Mouse (Mus musculus) gastrocnemius, postnatal 25 days (tissue): Measurements from ENCODE around the gene Azin2. TPM values are rescaled to one million over a fixed set of nuclear protein-coding genes. Genes with fewer than 3 reads are reported as not detected.

Experiments used
- DNase-seq: peaks from one replicate; pipeline ENCODE4 v3.0.0; 2022
- total RNA-seq, 2 experiments: library from RNA; stranded (reverse); gene quantifications; 1 replicate in 1 of 2; 2 replicates in 1 of 2; pipeline ENCODE4 v1.2.3; 2021

The Azin2 gene
- total RNA-seq, 2 experiments from 2014 or later, result 1.8 to 3.1 TPM

GRCm38 (mm10) chr4:128896667-128897066 lies 65.6 kb downstream of the Azin2 start:
- no peak for DNase-seq

GRCm38 (mm10) chr4:128895841-128896240 lies 66.4 kb downstream of the Azin2 start:
- DNase-seq, result no peak

GRCm38 (mm10) chr4:128894112-128894511 lies 68.1 kb downstream of the Azin2 start:
- no peak for DNase-seq

GRCm38 (mm10) chr4:128892188-128892587 lies 70.1 kb downstream of the Azin2 start:
- DNase-seq, result no peak

GRCm38 (mm10) chr4:128891746-128892145 lies 70.5 kb downstream of the Azin2 start:
- DNase-seq, result no peak

GRCm38 (mm10) chr4:128891157-128891556 lies 71.1 kb downstream of the Azin2 start:
- DNase-seq, result peak; percentile 49

GRCm38 (mm10) chr4:128889752-128890630 lies 72.3 kb downstream of the Azin2 start:
- DNase-seq, result no peak

GRCm38 (mm10) chr4:128888436-128888990 lies 73.7 kb downstream of the Azin2 start:
- no peak for DNase-seq

- no peak for DNase-seq
Measured at GRCm38 (mm10) chr4:128887641-128888091, 74.6 kb downstream of the Azin2 start.

GRCm38 (mm10) chr4:128887026-128887425 lies 75.2 kb downstream of the Azin2 start:
- DNase-seq, result no peak

GRCm38 (mm10) chr4:128886571-128886970 lies 75.7 kb downstream of the Azin2 start:
- DNase-seq, result no peak

- no peak for DNase-seq
Measured at GRCm38 (mm10) chr4:128885540-128885939, 76.7 kb downstream of the Azin2 start.

- no peak for DNase-seq
Measured at GRCm38 (mm10) chr4:128884711-128885095, 77.5 kb downstream of the Azin2 start.

- DNase-seq, result peak; percentile 39
Measured at GRCm38 (mm10) chr4:128883801-128884710, 78.2 kb downstream of the Azin2 start.

- peak; percentile 86 for DNase-seq
Measured at GRCm38 (mm10) chr4:128883379-128883781, 78.9 kb downstream of the Azin2 start, which contains the start of gene Trim62. Gene Trim62 (plus strand): TSS chr4:128883580.

Other genes starting within 250 kb of the Azin2 start
- gene A3galt2, start 207.1 kb downstream of the Azin2 start, total RNA-seq, result under 1 TPM in 1 of 2 experiments, not detected in 1; 0.13 TPM
- gene Zfp362, start 156.4 kb downstream of the Azin2 start, total RNA-seq, result 10 to 100 TPM in 1 of 2 experiments, 1 to 10 TPM in 1; 9.9 to 10.5 TPM
- gene Trim62, start 78.9 kb downstream of the Azin2 start, total RNA-seq, result under 1 TPM; 0.59 to 0.88 TPM
- 10 to 100 TPM; 27.4 to 36.0 TPM for gene Ak2, start 29.5 kb upstream of the Azin2 start, total RNA-seq
- 10 to 100 TPM; 17.8 to 20.2 TPM for gene Rnf19b, start 95.8 kb upstream of the Azin2 start, total RNA-seq
- not detected for gene Tmem54, start 143.1 kb upstream of the Azin2 start, total RNA-seq
- not detected for gene Hpca, start 159.6 kb upstream of the Azin2 start, total RNA-seq
- gene Fndc5, start 174.6 kb upstream of the Azin2 start, total RNA-seq, result 10 to 100 TPM; 71.5 to 93.0 TPM
- gene S100pbp, start 227.3 kb upstream of the Azin2 start, total RNA-seq, result 1 to 10 TPM; 3.5 to 4.0 TPM
- 10 to 100 TPM; 31.7 to 34.2 TPM for gene Yars, start 227.3 kb upstream of the Azin2 start, total RNA-seq